Mouse (Mus musculus) myocyte (in vitro differentiated cells): ENCODE results near the gene 5830411N06Rik.

Source experiments
- E2F4 ChIP-seq: IDR thresholded peaks from one replicate; pipeline ENCODE4 v1.6.1; 2011; ENCODE audit warnings: mild to moderate bottlenecking, control low read depth, moderate library complexity; ENCODE audit not compliant: insufficient read depth
- MAX ChIP-seq: IDR thresholded peaks from one replicate; pipeline ENCODE4 v1.6.1; 2011; ENCODE audit warnings: low read depth, mild to moderate bottlenecking, control low read depth
- MYOD1 ChIP-seq, 3 experiments: IDR thresholded peaks; one replicate each; pipeline ENCODE4 v1.6.1; 2011; ENCODE audit warnings: control low read depth in 2 of 3, low read depth in 2 of 3, mild to moderate bottlenecking in 2 of 3, moderate library complexity in 1 of 3; ENCODE audit not compliant: insufficient read length in 2 of 3, control insufficient read depth in 1 of 3
- POLR2A ChIP-seq: IDR thresholded peaks from one replicate; pipeline ENCODE4 v1.6.1; 2011; ENCODE audit warnings: low read depth, mild to moderate bottlenecking, control low read depth, moderate library complexity; ENCODE audit not compliant: insufficient read length
- POLR2AphosphoS2 ChIP-seq: IDR thresholded peaks from one replicate; pipeline ENCODE4 v1.6.1; 2011; ENCODE audit warnings: low read depth, control low read depth; ENCODE audit not compliant: insufficient read length
- REST ChIP-seq: IDR thresholded peaks from one replicate; pipeline ENCODE4 v1.6.1; 2011; ENCODE audit warnings: mild to moderate bottlenecking, control low read depth, moderate library complexity; ENCODE audit not compliant: insufficient read depth, insufficient read length
- TCF12 ChIP-seq: IDR thresholded peaks from one replicate; pipeline ENCODE4 v1.6.1; 2011; ENCODE audit warnings: mild to moderate bottlenecking, control low read depth; ENCODE audit not compliant: poor library complexity, insufficient read depth, severe bottlenecking
- USF1 ChIP-seq: IDR thresholded peaks from one replicate; pipeline ENCODE4 v1.6.1; 2011; ENCODE audit warnings: low read depth, mild to moderate bottlenecking, control low read depth, moderate library complexity

GRCm38 (mm10) chr7:140219268-140219667 lies 27.8 kb upstream of the 5830411N06Rik start:
- TF ChIP-seq MAX (no peak), TCF12 (no peak), USF1 (no peak), E2F4 (no peak), POLR2A (no peak), REST (peak; percentile 70), POLR2AphosphoS2 (no peak), MYOD1 (IDR thresholded peaks at IDR 0.05; ENCODE audit: control insufficient read depth in 1 of 3, insufficient read length in 2 of 3, low read depth in 2 of 3) (no peak)
